Mouse (Mus musculus): ENCODE measurements around the gene Gpank1.

Gpank1 gene

GRCm38 (mm10) chr17:35159638-35160037 is 38.4 kb downstream of the Gpank1 start:
- no peak for DNase-seq (ENCODE audit: low read depth, low spot score)

- no peak for DNase-seq (ENCODE audit: low read depth, low spot score)
Measured at GRCm38 (mm10) chr17:35161421-35161820, 40.2 kb downstream of the Gpank1 start.

GRCm38 (mm10) chr17:35162121-35162520 is 40.9 kb downstream of the Gpank1 start:
- no peak for DNase-seq (ENCODE audit: low read depth, low spot score)

GRCm38 (mm10) chr17:35162730-35163129 is 41.5 kb downstream of the Gpank1 start:
- DNase-seq (ENCODE audit: low read depth, low spot score), result no peak

- DNase-seq (ENCODE audit: low read depth, low spot score), result no peak
Measured at GRCm38 (mm10) chr17:35163326-35164081, 42.2 kb downstream of the Gpank1 start.

- no peak for DNase-seq (ENCODE audit: low read depth, low spot score)
Measured at GRCm38 (mm10) chr17:35164218-35164567, 42.9 kb downstream of the Gpank1 start.

- DNase-seq (ENCODE audit: low read depth, low spot score), result peak; percentile 98
Measured at GRCm38 (mm10) chr17:35164568-35165450, 43.6 kb downstream of the Gpank1 start, which contains the start of gene Prrc2a. Gene Prrc2a (minus strand): TSS chr17:35164897.

GRCm38 (mm10) chr17:35165451-35166155 is 44.3 kb downstream of the Gpank1 start:
- DNase-seq (ENCODE audit: low read depth, low spot score), result no peak

GRCm38 (mm10) chr17:35166352-35167035 is 45.2 kb downstream of the Gpank1 start:
- DNase-seq (ENCODE audit: low read depth, low spot score), result peak; percentile 64

- no peak for DNase-seq (ENCODE audit: low read depth, low spot score)
Measured at GRCm38 (mm10) chr17:35167794-35168193, 46.5 kb downstream of the Gpank1 start.

- DNase-seq (ENCODE audit: low read depth, low spot score), result no peak
Measured at GRCm38 (mm10) chr17:35168541-35169207, 47.4 kb downstream of the Gpank1 start.

GRCm38 (mm10) chr17:35172445-35173234 is 51.4 kb downstream of the Gpank1 start:
- DNase-seq (ENCODE audit: low read depth, low spot score), result no peak

GRCm38 (mm10) chr17:35173329-35173728 is 52.1 kb downstream of the Gpank1 start:
- DNase-seq (ENCODE audit: low read depth, low spot score), result no peak
